Mouse (Mus musculus) limb, embryonic 12.5 days (tissue): ENCODE data around the gene Gm4491. TPM values are rescaled to one million over a fixed set of nuclear protein-coding genes. Genes with fewer than 3 reads are reported as not detected.
A peak's percentile ranks its signal among the peaks of the same experiment; 100 is the strongest.
"Not testable (repeated sequence)": the region's sequence is repeated elsewhere in the genome, so short reads cannot be mapped to it uniquely, and the experiment has no call there.

Experiments
- ATAC-seq: fragments of 200-750 bp; cut with Nextera tagmentation; 2 replicates; pipeline ENCODE4 v1.8.0; 2017; ENCODE audit warnings: low read depth, moderate TSS enrichment; ENCODE audit not compliant: insufficient number of reproducible peaks, insufficient read depth, low FRiP score, low TSS enrichment
- H3K27ac ChIP-seq: fragments of 300-500 bp; sonication (generic); 2 replicates; pipeline ENCODE4 v1.5.1; 2016; ENCODE audit warnings: mild to moderate bottlenecking, moderate library complexity
- H3K27me3 ChIP-seq: fragments of 300-500 bp; sonication (generic); 2 replicates; pipeline ENCODE4 v1.6.1; 2016; ENCODE audit warnings: mild to moderate bottlenecking, moderate library complexity
- H3K36me3 ChIP-seq: fragments of 300-500 bp; sonication (generic); 2 replicates; pipeline ENCODE4 v1.6.1; 2016; ENCODE audit warnings: mild to moderate bottlenecking, moderate library complexity
- H3K4me1 ChIP-seq: fragments of 300-500 bp; sonication (generic); replicated peaks from 2 replicates; pipeline ENCODE4 v1.6.1; 2016
- H3K4me2 ChIP-seq: fragments of 300-500 bp; sonication (generic); 2 replicates; pipeline ENCODE4 v1.6.1; 2016; ENCODE audit warnings: mild to moderate bottlenecking, moderate library complexity
- H3K4me3 ChIP-seq: fragments of 300-500 bp; sonication (generic); replicated peaks from 2 replicates; pipeline ENCODE4 v1.5.1; 2016; ENCODE audit warnings: mild to moderate bottlenecking
- H3K9ac ChIP-seq: fragments of 300-500 bp; sonication (generic); replicated peaks from 2 replicates; pipeline ENCODE4 v1.6.1; 2016; ENCODE audit warnings: mild to moderate bottlenecking, moderate library complexity
- H3K9me3 ChIP-seq: fragments of 300-500 bp; sonication (generic); 2 replicates; pipeline ENCODE4 v1.6.1; 2016; ENCODE audit warnings: mild to moderate bottlenecking, moderate library complexity
- WGBS: fragments of 180-500 bp; shearing (Covaris S2); methylation state at CpG from one replicate; pipeline ENCODE4 v1.1.7; 2016; 5-methylcytosine and 5-hydroxymethylcytosine counted together
- polyA plus RNA-seq: library from polyadenylated mRNA; unstranded; fragments of >200 nt; fragmentation: Nextera tagmentation; extraction: Ambion mirVana; gene quantifications from 2 replicates; pipeline ENCODE4 v1.2.1, GENCODE M21; 2016

The Gm4491 gene
- polyA plus RNA-seq, 1 experiment from 2014 or later: not detected

DNA sequence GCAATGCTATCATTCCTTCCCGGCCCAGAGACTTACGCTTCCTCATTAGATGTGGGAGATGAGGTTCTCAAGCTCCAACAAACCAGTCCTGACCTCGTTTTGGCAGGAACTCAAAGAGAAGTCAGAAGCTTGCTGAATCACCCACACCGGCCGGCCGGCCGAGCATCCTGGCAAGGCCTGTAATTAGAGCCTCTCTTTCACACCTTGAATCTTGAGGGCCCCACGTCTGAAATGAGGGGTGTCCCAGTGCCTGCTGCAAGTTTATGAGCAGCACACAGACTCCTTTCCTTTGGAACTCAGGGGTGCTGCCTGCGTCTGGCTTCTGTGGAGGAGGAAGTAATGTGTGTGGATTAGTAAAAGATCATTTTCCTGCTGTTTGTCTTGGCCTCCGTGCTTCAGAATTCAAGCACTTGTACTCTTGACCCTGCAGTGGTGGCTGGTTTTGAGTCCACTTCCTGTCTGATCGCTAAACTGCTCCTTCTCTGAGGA lies 31.5 kb downstream of the Gm4491 start:
- no peaks in the 10 kb centered on the region for H3K36me3 ChIP-seq
- H3K9ac ChIP-seq: no peak overlapping the region
- WGBS: 12% methylated on average over 11 of the region's 11 CpGs
- ATAC-seq: no peak
- 0 out of 2 replicates have a peak, but pooled peaks cover 3% of the 10 kb centered on the region for H3K9me3 ChIP-seq
- no peak overlapping the region for H3K4me2 ChIP-seq
- H3K27ac ChIP-seq: peak overlapping the region; percentile 51
- H3K4me1 ChIP-seq: peaks cover 20% of the 10 kb centered on the region
- no peaks in the 10 kb centered on the region for H3K27me3 ChIP-seq
- H3K4me3 ChIP-seq: no peak overlapping the region

DNA sequence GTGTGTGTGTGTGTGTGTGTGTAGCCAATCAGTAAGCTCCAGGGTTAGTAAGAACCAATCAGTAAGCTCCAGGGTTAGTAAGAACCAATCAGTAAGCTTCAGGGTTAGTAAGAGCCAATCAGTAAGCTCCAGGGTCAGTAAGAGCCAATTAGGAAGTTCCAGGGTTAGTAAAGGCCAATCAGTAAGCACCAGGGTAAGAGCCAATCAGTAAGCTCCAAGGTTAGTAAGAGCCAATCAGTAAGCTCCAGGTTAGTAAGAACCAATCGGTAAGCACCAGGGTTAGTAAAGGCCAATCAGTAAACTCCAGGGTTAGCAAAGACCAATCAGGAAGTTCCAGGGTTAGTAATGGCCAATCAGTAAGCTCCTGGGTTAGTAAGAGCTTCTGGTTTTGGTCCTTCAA lies 32.8 kb downstream of the Gm4491 start:
- H3K9ac ChIP-seq: no peak overlapping the region
- H3K36me3 ChIP-seq: no peaks in the 10 kb centered on the region
- no peak overlapping the region for H3K27ac ChIP-seq
- no peak for ATAC-seq
- H3K4me3 ChIP-seq: no peak overlapping the region
- H3K4me1 ChIP-seq: peaks cover 20% of the 10 kb centered on the region
- no peaks in the 10 kb centered on the region for H3K27me3 ChIP-seq
- H3K4me2 ChIP-seq: no peak overlapping the region
- WGBS: 100% methylated on average over 1 of the region's 1 CpGs
- 0 out of 2 replicates have a peak, but pooled peaks cover 3% of the 10 kb centered on the region for H3K9me3 ChIP-seq

DNA sequence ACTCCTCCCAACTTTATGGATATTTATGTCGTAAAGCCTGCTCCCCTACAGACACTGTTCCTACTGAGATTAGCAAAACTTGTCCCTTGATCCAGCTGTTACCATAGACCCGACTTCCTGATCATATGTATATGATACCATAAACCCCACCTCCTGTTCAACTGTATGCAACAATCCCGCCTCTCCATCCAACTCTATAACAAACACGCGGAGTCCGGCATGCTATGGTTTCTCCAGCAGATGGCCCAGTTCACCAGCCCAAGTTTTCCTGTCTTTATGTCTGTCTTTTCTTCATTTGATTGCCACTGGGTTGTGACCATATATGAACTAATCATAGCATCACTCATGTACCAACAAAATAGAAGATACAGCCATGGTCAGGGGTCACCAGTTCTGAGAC lies 40.1 kb downstream of the Gm4491 start:
- 85% methylated on average over 6 of the region's 6 CpGs for WGBS
- no peak overlapping the region for H3K4me2 ChIP-seq

DNA sequence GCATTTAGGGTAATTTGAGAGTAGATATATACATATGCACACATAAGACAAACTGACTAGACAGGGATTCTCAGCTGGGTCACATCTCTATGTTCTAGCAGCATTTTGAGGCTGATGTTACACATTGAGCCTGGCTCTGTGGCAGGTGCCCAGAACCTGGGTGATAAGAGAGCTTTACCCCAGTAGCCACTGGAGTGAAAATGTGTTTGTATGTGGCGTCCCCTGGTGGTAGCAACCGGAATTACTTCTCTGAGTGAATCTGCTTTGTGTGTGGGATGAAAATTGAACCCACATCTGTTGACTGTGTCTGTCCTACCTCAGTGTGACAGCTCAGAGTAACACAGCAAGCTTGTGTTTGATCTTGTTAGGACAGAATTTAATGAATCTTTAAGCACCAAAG lies 45.8 kb downstream of the Gm4491 start:
- H3K27ac ChIP-seq, ATAC-seq, H3K4me2 ChIP-seq, H3K36me3 ChIP-seq, H3K9me3 ChIP-seq, H3K4me3 ChIP-seq, H3K27me3 ChIP-seq, H3K9ac ChIP-seq: not testable (repeated sequence)
- 2% methylated on average over 2 of the region's 2 CpGs for WGBS
- H3K4me1 ChIP-seq: peaks cover 11% of the 10 kb centered on the region

More for the DNA sequence above, 40.1 kb downstream of the Gm4491 start:
- ATAC-seq: no peak
- no peaks in the 10 kb centered on the region for H3K27me3 ChIP-seq
- H3K4me1 ChIP-seq: peaks cover 7% of the 10 kb centered on the region
- H3K4me3 ChIP-seq: no peak overlapping the region
- no peaks in the 10 kb centered on the region for H3K36me3 ChIP-seq
- H3K9ac ChIP-seq: no peak overlapping the region
- H3K27ac ChIP-seq: no peak overlapping the region
- H3K9me3 ChIP-seq: no peaks in the 10 kb centered on the region

DNA sequence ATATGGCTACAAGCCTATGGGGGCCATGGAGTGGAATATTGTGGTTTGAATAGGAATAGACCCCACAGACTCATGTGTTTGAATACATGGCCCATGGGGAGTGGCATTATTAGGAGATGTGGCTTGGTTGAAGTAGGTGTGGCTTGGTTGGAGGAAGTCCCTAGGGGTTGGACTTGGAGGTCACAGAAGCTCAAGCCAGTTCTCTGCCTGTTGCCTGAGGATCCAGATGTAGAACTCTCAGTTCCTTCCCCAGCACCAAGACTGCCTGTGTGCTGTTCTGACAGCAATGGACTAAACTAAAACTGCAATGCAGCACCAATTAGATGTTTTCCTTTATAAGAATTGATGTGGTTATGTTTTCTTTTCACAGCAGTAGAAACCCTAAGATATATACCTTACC lies 49.6 kb downstream of the Gm4491 start:
- no peaks in the 10 kb centered on the region for H3K36me3 ChIP-seq
- no peak for ATAC-seq
- H3K9ac ChIP-seq: no peak overlapping the region
- no peak overlapping the region for H3K27ac ChIP-seq
- H3K27me3 ChIP-seq: no peaks in the 10 kb centered on the region
- H3K4me3 ChIP-seq: no peak overlapping the region
- no peaks in the 10 kb centered on the region for H3K9me3 ChIP-seq
- no peak overlapping the region for H3K4me2 ChIP-seq
- peaks cover 9% of the 10 kb centered on the region for H3K4me1 ChIP-seq

Other genes starting within 250 kb of the Gm4491 start
- 70.3 and 75.9 TPM in 2 replicates for gene Zmym2, start 229.2 kb downstream of the Gm4491 start, polyA plus RNA-seq
- 19.5 and 20.5 TPM in 2 replicates for gene Gja3, start 57.8 kb downstream of the Gm4491 start, polyA plus RNA-seq
- gene Gjb2, start 11.2 kb downstream of the Gm4491 start, polyA plus RNA-seq: 63.3 and 79.4 TPM in 2 replicates
- gene Gjb6, start 17.7 kb upstream of the Gm4491 start, polyA plus RNA-seq: 24.7 and 27.4 TPM in 2 replicates